Mouse (Mus musculus) gastrocnemius, adult 8-10 months (tissue): ENCODE results near the gene Ncf4. TPM values are rescaled to one million over a fixed set of nuclear protein-coding genes. Genes with fewer than 3 reads are reported as not detected.

Experiments
- DNase-seq, 2 experiments: peaks; one replicate each; pipeline ENCODE4 v3.0.0; 2022; ENCODE audit warnings: low spot score in 2 of 2
- microRNA-seq: library from miRNA; unstranded; fragments of <30 nt; microRNA quantifications from one replicate; pipeline ENCODE4 v1.2.0, GENCODE M21; 2022
- total RNA-seq, 4 experiments: library from RNA; stranded (reverse); gene quantifications; 2 replicates each; pipeline ENCODE4 v1.2.4; 2022

The Ncf4 gene
- total RNA-seq, 4 experiments from 2014 or later, result 0.24 to 0.94 (median 0.74) TPM; not detected in 1

DNA sequence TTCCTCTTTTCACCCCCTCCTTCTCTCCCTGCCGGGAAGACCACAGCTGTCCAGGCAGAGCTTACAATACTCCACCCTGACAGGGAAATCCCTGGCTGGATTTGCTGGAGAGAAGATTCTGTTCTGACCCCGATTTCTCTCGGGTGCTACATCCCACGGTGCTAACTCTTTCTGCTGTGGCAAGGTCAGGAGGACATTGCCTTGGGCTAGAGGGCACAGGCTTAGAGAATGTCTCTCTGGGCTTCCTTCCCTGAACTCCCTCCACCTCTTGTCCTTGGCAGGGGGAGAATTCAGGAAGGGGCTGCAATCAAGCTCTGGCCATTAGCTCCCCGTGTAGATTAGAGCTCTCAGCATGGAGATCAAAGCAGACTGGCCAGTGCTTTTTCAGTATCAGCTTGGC is 65.3 kb downstream of the Ncf4 start:
- DNase-seq, result no peak

- DNase-seq, result no peak
These were observed 66.4 kb downstream of the Ncf4 start for GRCm38 (mm10) chr15:78310971-78311370.

Small RNA genes within 50 kb of the gene (microRNA-seq; reads per million reads assigned to microRNA genes)
- not detected for gene Mir7676-1

Other genes starting within 250 kb of the Ncf4 start
- gene Cacng2, start 124.8 kb upstream of the Ncf4 start, total RNA-seq, result not detected
- gene Ift27, start 70.7 kb upstream of the Ncf4 start, total RNA-seq, result 10 to 100 TPM in 3 of 4 experiments, 1 to 10 TPM in 1; 9.0 to 16.1 (median 12.5) TPM
- over 10,000 TPM; 12,380 to 17,080 (median 15,669) TPM for gene Pvalb, start 38.4 kb upstream of the Ncf4 start, total RNA-seq
- gene Csf2rb2, start 60.9 kb downstream of the Ncf4 start, total RNA-seq, result under 1 TPM; 0.39 to 0.56 (median 0.43) TPM
- under 1 TPM; 0.41 to 0.99 (median 0.81) TPM for gene Csf2rb, start 81.0 kb downstream of the Ncf4 start, total RNA-seq
- gene Tex33, start 151.1 kb downstream of the Ncf4 start, total RNA-seq, result not detected
- gene Tst, start 161.1 kb downstream of the Ncf4 start, total RNA-seq, result 10 to 100 TPM; 19.1 to 25.8 (median 22.3) TPM
- 10 to 100 TPM; 58.9 to 65.3 (median 59.7) TPM for gene Mpst, start 161.6 kb downstream of the Ncf4 start, total RNA-seq
- 10 to 100 TPM in 1 of 4 experiments, 1 to 10 TPM in 3; 5.9 to 10.3 (median 8.2) TPM for gene Kctd17, start 183.8 kb downstream of the Ncf4 start, total RNA-seq
- under 1 TPM in 1 of 4 experiments, not detected in 3; 0.11 TPM for gene Tmprss6, start 223.8 kb downstream of the Ncf4 start, total RNA-seq